Mouse (Mus musculus) heart, adult 9 months (tissue): ENCODE results near the gene Dab1.

Source experiments
- DNase-seq, 2 experiments: peaks; one replicate each; pipeline ENCODE4 v3.0.0; 2022; ENCODE audit warnings: low spot score in 2 of 2

Gene Dab1

GRCm38 (mm10) chr4:104579946-104580544 is 960.9 kb downstream of the Dab1 start:
- no peak for DNase-seq

- DNase-seq = no peak
Observed at GRCm38 (mm10) chr4:104582726-104583125, 963.6 kb downstream of the Dab1 start.

DNA sequence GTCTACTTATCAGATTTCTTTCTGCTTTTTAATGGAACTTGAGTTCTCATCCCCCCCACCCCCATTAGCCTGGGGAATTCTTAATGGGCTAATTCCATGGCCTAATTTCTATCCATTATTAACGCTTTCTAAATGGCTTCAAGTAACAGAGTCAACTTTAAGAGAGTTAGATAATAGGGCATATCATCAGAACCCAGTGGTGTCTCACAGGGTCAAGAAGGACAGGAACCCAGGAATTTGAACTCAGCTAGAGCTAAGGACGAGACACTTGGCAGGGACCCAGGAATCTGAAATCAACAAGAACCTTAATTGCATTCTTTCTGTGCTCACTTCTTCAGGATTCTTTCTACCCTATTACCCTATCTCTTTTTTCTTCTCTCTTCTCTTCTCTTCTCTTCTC is 968.7 kb downstream of the Dab1 start:
- no peak for DNase-seq

- no peak for DNase-seq
Observed at GRCm38 (mm10) chr4:104596936-104597335, 977.8 kb downstream of the Dab1 start.

DNA sequence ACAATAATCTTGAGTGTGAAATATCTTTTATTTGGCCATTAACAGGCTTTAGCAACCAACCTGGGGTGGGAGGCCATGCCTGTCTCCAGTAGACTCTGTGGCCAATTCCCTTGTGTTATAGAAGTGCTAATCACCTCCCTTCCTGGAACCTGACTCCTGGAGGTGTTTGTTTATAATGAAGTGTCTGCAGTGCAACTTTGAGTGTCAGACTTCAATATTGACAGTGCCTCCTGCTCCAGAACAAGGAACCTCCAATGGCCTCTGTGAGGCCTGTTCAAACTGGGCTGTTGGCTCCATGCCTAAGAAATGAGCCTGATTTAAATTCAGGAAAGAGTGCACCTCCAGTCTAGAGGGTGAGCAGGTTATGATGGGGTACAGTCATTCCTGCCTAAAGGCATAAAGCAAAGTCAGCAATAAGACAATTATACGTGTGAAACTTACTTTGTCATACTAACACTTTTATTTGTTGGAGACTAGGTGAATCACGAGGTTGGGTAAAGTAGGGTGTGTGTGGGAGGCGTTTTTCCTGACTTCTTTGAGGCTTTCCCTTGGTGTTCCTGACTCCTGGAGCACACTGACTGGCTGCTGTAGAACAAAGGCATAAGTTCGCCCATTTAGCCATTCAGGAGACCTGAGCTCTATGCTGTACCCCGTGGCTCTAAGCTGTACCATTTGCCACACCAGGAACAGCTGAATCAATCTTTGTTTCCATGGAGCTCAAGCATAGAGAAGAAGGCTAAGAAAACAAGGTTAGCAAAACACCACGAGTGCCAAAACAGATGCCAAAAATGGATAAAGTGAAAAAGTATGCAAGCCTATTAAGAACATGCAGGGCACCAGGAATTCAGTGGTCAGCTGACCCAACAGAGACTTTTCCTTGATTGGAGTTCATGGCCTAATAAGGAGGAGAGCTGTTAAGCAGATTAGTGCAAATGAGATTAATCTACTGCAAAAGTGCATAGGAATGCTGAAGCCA is 978.6 kb downstream of the Dab1 start:
- no peak for DNase-seq

DNA sequence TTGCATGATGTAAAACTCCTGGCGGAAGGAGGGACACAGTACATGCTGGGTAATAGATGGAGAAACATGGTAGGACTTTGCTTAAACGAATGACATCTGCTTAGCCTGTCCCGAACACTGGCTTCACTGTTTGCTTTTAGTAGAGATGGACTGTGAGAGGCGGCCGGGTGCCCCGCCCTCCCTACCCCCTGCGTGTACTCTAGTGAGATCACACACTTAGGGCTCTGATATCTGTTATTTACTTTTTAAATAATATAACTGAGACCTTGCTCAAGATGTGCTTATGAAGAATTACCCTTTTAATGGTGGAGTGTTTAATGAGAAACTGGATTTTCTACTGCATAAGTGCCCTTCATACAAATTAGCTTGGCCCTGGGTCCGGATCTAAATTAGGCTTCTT is 983.6 kb downstream of the Dab1 start:
- no peak for DNase-seq

DNA sequence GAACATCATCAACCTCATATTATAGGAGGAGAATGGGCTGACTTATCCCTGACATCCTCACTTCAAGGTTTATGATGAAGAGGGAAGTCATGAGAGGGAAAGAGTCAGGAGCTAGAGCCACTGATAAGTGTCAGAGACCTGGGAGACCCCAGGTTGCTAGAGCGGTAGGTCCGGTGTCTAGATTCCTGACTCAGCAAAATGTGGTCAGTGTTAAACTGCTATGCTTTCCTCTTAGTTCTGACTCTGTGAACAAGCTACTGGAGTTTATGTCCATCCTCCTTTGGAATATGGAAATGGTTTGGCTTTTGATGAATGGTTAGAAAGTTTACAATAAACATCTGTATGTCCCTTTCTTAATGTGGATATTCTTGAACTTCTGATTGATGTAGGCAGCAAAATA is 985.1 kb downstream of the Dab1 start:
- DNase-seq = no peak

DNA sequence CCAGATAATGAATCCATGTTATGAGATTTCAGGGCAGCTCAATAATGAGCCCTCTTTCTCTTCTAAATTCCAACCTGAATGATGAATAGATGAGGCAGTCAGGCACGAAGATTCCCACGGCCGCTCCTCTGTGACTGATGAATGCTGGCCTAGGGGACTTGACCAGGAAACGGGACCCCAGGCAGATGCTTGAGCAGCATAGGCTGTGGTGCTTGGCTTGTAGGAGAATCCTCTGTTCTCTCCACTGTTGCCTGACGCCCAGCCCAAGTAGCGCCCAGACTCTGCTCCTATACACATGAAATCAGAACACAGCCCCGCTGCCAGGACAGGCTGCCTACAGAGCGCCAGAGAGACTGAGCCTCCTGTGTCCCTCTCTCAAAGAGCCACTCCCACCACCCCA is 987.7 kb downstream of the Dab1 start:
- no peak for DNase-seq

DNA sequence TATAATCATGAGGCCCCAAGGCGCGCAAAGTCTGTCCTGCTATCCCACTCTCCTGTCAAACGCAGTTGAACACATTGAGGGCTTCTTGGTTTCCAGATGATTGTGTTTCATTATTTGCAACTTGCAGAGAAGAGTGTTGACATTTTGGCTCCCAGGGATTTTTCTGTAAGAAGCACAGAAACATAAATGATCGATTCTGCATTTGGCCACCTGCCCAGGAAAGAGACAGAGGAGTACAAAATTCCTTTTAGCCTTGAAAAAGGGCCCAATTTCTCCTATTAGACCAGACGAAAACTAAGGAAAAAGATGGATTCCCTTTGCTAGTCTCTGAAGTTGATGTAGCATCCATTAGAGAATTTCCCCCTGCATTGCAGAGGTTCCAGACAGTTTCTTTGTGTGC is 988.5 kb downstream of the Dab1 start:
- DNase-seq = no peak

DNA sequence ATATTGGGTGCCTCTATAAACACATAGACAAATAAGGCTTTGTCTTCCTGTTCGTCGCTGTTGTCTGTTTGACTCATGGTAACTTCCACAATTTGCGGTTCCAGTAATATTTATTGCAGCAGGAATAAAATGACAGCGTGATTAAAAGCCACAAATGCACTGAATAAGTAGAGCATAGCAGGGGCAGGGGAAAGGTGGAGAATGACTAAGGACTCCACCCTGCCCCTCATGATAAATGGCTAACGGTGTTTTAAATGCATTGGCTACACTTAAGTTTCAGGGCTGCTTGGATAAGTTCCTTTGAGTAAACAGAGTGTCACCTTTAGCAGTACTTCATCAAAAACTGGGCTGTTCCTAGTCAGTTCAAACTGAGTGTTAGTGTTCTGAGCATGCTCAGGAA is 1000.3 kb downstream of the Dab1 start:
- no peak for DNase-seq

DNA sequence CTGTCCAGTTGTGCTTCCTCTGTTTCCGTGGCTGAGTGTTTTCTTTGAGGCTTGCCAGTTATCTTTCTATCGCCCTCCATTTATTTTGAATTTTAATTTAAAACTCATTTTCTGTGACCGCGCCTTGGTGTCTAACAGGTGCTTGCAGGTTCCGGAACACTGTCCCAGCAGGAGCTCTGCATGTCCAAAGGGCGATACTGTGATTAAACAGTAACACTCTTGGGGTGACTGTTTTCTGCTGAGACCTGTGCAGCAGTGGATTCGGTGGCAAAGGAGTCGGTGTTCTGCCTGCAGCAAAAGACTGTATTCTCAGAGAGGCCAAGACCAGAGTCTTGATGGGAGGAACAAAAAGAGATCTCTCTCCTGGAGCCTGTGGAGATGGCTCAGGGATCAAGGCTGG is 1006.2 kb downstream of the Dab1 start:
- DNase-seq = no peak

DNA sequence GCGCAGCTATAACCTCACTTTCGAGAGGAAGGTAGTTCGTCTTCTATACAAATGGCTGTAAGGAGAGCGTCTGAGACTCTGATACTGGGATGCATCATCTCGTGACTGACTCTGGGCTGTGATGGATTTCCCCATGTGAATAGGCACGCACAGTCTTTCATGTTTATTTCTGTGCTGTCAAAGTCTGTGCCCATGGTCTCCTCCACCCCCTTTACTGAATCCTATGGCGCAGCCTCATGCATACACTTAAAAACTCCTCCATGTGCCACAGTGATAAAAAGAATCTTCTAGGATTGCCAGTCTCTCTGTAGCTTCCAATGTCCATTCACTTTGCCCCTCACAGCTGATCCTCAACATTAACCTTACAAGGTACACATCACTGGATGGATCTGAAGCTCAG is 1009.5 kb downstream of the Dab1 start:
- DNase-seq = no peak

DNA sequence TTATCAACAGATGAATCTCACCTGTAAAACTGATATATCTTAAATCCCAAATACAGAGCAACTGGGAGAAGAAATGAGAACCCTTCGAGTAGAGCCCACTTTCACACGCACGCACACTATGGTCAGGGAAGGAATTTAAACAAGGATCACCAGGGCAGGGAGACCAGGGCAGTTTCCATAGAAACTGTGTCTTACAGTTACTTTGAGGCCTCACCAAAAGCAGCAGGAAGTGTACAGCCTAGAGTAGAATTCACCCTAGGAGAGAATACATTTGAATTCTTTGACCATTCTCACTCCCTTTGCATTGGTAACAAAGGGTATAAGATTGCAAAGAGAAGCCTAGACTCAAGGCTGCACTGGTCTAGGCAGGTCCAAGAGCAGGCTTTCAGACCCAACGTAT is 1017.9 kb downstream of the Dab1 start:
- no peak for DNase-seq

DNA sequence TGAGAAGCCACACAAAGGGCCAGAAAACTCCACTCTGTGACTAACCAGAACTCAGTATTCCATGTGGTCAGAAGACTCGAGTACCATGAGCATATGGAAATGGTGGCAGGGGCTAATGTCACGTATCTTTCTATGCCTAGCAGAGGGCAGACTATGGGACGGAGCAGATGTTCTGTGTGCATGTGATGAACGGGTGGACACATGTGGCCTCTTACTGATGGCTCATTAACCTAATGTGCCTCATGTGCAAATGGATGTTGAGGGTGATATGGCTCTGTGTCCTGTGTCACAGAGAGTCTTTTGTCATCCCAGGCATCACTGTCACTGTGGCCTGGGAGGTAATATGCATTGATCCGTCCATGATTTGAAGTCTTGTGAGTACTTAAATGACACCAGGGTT is 1021.5 kb downstream of the Dab1 start:
- no peak for DNase-seq

DNA sequence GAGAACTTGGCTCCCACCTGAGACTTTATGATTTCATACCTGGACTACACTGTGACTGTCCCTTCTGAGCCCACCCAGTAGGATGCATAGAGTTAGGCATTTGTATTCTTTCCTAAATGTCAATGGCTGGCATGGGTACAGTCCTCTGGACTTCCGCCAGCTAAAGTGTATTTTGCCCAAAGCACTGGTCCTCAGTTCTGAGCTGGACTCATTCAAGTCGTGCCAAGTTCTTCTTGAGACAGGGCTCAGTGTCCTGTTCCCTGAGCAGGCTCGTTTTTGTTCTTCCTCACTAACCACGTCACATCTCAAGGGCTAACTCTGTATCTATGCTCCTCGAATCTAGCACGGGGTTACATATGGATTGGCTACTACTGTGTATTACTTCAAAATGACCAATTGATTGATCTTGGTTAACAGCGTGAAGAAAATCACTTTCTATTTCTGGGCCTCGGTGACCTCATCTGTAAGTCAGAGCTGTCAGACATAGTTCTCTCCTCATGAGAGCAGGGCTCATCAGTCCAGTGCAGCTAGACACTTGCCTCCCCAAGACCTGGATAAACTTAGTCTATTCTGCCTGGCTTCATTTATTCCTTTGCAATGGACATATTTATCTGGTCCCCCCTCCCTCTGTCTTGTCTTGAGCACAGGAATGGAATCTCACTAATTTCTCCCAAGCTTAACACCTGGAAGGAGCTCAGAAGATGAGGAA is 1023.8 kb downstream of the Dab1 start:
- DNase-seq = no peak

DNA sequence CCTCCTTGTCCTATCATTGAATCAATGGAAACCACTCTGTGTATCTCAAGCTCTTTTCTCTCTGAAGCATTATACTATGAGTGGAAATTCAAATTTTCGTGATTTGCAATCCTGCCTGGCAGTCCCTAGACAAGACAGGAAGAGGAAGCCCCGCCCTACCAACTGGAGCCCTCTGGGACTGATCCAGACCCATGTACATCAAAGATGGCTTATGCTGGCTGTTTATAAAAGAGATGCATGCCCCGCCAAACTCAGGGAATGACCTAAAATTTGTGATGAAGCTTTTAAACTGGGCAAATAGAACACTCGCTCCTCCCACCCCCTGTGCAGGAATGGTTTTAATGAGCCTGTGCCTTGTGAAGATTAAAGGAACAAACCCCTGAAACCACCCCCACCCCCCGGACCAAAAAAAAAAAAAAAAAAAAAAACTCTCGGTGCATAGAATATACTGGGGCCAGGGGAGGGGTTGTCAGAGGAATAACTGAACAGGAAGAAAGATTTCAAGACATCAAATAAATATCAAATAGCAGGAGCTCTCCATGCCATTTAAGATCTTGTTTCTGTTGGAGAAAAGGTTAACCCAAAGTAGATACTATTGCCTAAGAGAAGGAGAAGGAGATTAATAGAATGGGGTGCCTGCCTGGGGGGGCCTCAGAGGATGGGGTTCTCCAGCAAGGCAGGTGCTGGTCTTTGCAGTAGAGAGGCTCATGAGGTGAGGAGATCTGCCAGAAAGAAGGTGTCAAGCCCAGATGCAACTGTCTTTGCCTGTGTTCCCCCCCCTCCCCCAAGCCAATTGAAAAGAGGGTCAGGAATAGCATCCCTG is 1024.6 kb downstream of the Dab1 start:
- DNase-seq = no peak

DNA sequence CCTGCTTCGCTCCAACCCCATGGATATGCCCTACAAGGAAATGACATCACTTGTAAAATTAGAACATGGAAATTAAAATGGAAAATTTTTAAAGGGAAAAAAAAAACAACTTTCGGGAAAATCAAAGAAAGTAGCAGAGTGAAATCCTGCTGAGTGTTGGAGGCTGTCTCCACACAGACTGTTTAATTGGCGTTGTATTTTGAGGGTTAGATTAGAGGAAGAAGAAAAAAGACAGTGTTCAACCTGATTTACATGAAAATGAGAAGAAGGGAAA is 1025.1 kb downstream of the Dab1 start:
- no peak for DNase-seq

GRCm38 (mm10) chr4:104644862-104645261 is 1025.7 kb downstream of the Dab1 start:
- no peak for DNase-seq

DNA sequence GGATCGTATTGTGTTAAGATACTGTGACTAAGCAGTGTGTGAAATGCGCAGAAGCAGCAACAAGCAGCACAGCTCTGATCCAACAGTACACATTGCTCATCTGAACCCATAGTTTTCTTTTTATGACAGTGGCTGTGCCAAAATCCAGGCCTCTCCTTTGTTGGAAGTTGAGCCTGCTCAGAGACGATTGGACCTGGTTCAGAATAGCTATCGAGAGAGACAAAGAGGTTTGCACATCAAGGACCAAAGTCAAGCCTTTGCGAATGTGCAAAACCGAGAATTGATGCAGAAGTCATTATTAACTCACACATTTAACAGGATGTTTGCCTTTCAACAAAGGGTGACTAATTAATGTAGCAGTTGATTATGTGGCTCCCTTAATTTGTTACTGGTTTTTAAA is 1032.6 kb downstream of the Dab1 start:
- no peak for DNase-seq

DNA sequence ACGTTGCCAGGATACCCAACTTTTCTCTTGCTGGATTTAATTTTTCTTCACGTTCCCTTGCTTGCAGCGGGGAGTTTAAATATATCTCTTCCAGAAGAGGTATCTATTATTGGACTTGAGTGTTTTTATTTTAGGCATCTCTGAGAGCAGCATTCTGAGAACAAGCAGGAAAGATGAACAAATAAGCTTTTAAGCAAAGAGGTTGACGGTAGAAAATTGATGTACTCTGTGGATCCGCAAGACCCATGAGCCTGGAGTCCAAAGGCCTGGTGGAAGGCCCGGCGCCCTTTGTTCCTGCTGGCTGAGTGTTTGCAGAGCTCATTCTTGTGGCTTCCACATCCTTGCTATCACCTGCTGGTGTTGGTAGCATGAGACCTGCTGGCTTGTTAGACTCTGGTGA is 1037.6 kb downstream of the Dab1 start:
- peak in 1 of 2 experiments; percentile 6 for DNase-seq

DNA sequence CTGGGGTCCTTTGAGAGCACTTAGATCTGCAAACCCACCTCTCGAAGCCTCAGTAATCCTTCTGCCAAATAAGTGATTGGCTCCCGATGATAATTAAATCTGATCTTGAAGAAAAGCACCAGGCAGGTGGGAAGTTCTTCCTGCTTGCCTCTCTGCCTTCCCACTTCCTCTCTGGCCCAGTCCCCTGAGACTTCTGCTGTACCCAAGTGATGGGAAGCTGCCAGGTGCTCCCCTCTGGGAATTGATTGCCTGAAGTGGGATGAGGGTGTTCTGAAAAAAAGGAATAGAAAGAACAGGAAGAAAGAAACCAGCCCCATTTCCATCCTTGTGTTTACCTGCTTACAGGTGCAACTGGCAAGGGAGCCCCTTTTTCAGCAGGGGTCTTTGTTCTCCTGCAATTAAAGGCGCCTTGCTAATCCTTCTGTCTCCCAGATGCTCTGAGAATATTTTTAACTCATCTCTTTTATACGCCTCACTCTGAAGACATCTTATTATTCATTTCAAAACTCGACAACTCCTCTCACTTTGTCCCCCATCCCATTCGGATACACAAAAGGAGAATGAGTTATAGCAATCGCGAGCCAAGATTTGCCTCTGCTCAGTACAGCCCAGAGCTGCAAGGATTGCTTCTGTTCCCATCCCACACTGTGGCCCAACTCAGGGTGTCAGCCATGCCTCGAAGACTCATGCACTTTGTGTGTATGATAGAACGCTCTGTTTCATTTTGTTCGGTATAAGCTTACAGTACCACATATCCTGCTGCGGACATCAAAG is 1043.9 kb downstream of the Dab1 start:
- no peak for DNase-seq
